Mouse (Mus musculus) MEL-GATA-1-ER (cell line): ENCODE results near the gene Acot1.
"Not testable (repeated sequence)": the region's sequence is repeated elsewhere in the genome, so short reads cannot be mapped to it uniquely, and the experiment has no call there.

Experiments used
- DNase-seq: peaks from one replicate; pipeline ENCODE4 v3.0.0-alpha.2; 2012; ENCODE audit warnings: low read depth; ENCODE audit errors: extremely low read depth

Acot1 gene

DNA sequence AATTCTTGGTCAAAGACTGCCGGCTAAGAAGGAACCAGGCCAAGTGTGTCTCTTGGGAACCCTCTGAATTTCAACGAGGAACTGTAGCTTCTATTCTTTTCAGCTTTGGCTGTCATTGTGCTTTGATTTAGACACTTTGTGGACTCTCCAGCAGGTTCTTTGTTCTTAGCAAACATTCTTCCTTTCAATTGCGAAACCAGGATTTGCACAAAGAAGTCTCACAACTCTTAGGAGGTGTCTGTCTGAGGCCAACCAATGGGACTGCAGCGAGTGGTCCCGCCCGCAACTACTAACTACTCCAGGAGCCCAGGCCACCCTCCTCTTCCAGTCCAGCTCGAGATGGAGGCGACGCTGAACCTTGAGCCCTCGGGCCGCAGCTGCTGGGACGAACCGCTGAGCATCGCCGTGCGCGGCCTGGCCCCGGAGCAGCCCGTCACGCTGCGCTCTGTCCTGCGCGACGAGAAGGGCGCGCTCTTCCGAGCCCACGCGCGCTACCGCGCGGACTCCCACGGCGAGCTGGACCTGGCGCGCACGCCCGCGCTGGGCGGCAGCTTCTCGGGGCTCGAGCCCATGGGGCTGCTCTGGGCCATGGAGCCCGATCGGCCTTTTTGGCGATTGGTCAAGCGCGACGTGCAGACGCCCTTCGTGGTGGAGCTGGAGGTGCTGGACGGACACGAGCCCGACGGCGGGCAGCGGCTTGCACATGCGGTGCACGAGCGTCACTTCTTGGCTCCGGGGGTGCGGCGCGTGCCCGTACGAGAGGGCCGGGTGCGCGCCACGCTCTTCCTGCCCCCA lies at the start of gene Acot1:
Gene Acot1 (plus strand): TSS at position 320 of the 795 bp plus-strand sequence.
- DNase-seq = not testable (repeated sequence)

- DNase-seq = no peak
Observed at GRCm38 (mm10) chr12:83965235-83965634, 44.1 kb upstream of the Acot1 start.

- DNase-seq = no peak
Observed at GRCm38 (mm10) chr12:83972117-83972516, 37.2 kb upstream of the Acot1 start.

- DNase-seq = no peak
Observed at GRCm38 (mm10) chr12:83978862-83979261, 30.4 kb upstream of the Acot1 start.

DNA sequence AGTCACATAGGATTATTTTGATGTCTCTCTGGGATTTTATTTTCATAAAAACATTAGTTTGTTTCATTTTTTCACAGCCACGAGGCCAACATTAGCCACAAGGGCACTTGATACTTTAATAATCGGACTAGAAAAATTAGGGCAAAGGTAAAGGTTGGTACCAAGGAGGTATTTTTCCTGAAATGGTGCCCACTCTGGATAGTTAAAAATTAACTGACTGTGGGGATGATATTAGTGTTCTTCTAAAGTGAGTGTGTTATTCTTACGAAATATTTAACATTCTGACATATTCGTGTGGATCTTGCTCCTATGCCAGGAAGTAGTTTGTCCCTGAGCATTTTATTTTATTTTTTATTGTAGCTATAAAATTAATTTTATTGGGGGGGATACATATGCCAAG lies 27.7 kb upstream of the Acot1 start:
- DNase-seq = no peak

- DNase-seq = no peak
Observed at GRCm38 (mm10) chr12:83984752-83985151, 24.5 kb upstream of the Acot1 start, which contains the start of gene Heatr4. TSS of gene Heatr4 (minus strand) at chr12:83984852.

- no peak for DNase-seq
Observed at GRCm38 (mm10) chr12:83987242-83987582, 22.1 kb upstream of the Acot1 start.

DNA sequence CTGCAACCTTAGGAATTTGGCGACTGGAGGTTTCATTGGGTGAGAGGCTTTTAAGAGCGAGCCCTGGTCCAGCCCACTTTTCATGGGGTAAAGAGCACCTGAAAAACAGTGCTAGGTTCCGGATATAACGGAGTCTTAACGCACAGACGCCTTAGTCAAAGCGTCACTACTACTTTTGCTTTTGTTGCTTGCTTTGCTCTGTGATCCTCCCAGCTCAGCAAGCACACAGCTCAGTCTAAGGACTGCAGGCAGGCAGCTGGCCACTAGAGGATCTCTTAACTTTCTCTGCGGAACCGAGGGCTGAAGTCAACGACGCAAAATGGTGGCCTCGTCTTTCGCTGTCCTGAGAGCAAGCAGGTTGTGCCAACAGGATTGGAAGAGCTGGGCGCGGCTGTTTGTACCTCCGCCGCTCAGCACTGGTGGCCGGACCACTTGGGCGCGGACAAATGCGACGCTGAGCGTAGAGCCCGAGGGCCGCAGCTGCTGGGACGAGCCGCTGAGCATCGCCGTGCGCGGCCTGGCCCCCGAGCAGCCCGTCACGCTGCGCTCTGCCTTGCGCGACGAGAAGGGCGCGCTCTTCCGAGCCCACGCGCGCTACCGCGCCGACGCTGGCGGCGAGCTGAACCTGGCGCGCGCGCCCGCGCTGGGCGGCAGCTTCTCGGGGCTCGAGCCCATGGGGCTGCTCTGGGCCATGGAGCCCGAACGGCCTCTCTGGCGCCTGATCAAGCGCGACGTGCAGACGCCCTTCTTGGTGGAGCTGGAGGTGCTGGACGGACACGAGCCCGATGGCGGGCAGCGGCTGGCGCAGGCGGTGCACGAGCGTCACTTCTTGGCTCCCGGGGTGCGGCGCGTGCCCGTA lies 21.5 kb upstream of the Acot1 start, which contains the start of gene Acot2:
Gene Acot2 (plus strand): TSS at position 279 of the 859 bp plus-strand sequence.
- peak; percentile 67 for DNase-seq

DNA sequence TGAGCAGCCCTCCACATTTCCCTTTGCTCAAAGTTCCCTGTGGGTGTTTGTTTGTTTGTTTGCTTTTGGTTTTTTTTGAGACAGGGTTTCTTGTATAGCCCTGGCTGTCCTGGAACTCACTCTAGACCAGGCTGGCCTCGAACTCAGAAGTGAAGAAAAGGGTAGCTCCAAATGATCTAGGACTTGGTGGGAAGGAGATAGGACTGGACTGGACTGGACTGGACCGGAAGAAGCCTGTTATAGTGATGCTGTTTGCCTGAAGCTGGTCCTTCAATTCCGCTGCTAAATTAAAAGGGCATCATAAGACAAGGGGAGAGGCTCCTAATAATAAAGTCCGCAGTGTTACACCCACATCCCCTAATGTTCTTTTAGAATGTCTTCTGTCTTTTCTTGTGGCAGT lies 20.8 kb upstream of the Acot1 start:
- no peak for DNase-seq

DNA sequence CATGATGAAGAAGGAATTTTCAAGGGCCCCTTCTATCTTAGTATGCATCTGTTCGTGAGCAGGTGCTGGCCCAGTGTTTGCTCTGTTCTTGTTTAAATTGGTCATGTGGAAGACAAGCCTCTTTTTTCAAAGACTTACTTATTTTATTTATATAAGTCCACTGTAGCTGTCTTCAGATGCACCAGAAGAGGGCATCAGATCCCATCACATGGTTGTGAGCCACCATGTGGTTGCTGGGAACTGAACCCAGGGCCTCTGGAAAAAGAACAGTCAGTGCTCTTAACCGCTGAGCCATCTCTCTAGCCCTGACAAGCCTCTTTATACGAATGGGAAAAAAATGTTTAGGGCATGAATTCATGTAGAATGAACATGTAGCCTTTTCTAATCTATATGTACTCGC lies 19.9 kb upstream of the Acot1 start:
- DNase-seq = no peak

- no peak for DNase-seq
Observed at GRCm38 (mm10) chr12:83997221-83997620, 12.1 kb upstream of the Acot1 start.

DNA sequence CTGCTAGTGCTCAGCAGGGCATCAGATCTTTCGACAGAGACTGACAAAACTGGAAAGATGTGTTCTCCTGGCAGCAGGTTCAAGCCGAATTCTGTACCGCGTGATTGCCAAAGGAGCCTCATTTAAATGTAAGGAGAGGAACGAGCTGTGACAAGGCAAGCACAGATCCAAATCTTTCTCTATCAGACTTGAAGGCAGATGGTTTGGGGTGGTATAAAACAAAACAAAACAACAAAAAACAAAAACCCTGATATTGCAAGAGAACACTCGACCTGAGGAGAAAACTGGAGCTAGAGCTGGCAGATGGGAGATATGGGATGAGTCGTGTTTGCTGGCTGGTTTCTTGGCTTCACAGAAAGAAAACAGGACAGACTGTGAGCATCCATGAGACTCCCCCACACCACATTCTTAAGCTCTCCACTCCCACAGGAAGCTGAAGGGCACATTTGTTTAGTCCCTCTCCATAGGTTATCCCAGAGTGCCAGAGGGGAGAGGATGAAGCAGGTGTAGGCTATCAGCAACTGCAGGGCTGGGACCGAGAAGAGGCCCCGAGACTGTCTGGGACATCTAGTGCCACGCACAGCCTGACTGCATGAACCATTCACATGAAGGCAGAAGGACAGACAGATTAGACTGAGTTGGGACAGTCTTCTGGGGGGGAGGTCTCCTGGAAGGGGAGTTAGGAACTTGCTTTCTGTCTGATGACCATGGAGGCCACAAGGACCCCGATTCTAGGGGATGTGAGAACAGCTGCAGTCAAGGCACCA lies 10.8 kb upstream of the Acot1 start:
- DNase-seq = no peak

GRCm38 (mm10) chr12:83999237-83999636 lies 10.1 kb upstream of the Acot1 start:
- not testable (repeated sequence) for DNase-seq

DNA sequence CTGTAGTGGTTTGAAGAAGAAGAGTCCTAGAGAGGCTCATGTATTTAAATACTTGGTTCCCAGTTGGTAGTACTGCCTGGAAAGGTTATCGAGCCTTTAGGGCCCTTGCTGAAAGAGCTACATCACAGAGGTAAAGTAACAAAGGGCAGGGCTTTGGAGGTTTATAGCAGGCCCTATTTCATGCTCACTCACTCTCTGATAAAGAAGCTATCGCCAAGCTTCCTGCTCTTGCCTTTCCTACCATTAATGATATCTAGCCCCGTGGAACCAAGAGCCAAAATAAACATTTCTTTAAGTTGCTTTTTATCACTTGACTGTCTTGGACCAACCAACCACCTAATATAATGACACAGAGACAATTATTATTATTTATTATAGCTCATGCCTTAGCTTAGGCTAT lies 8.9 kb upstream of the Acot1 start:
- peak; percentile 56 for DNase-seq

DNA sequence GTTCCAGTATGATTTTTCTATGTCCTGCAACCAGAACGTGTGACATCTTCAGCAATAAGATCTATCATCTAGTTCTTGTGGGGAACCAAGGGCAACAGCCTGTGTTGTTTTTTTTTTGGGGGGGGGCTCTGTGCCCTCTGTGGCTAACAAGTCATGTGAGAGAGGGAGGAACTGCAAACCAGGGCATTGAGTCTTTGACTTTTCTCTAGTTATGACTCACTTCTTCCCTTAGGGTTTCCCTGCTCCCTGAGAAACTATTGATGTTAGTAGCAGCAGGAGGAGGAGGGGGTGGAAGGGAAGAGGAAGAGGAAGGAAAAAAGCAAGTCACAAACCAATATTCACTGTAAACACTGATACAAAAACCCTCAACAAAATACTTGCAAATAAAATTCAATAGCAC lies 5.4 kb upstream of the Acot1 start:
- DNase-seq = no peak

DNA sequence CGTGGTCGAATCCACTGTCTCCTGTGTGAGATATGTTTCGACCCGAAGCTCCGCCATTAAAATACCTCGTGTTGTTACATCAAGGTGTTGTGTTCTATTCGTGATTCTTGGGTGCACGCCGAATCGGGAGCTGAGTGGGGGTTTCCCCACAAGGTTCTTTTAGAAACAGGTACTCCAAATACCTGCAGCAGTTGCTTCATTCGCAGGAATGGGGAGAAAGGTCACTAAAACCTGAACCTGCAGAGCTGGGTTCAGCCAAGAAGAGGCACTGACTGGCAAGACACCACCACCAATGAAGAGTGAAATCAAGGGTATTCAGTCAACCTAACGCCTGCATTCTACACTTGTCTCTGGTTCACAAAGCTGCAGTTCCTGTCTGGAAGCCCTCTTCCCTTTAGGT lies 1.0 kb upstream of the Acot1 start:
- no peak for DNase-seq

GRCm38 (mm10) chr12:84008729-84009128 lies 561 bp upstream of the Acot1 start:
- no peak for DNase-seq

DNA sequence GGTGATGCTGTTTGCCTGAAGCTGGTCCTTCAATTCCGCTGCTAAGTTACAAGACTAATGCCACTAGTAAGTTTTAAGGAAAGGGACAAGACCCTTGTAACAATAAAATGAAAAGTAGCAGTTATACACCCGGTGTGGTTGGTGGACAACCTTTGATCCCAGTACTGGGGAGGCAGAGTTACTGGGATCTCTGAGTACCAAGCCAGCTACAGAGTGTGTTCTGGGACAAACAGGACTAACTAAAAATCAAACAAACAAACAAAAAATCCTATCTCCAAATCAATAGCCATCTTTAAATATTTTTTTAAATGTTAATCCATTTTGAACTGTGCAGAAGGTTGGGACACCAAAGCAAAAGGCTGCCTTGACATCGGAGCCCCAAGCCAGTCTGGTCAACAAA lies 911 bp downstream of the Acot1 start:
- no peak for DNase-seq

GRCm38 (mm10) chr12:84011251-84012040 lies 2.2 kb downstream of the Acot1 start:
- no peak for DNase-seq

DNA sequence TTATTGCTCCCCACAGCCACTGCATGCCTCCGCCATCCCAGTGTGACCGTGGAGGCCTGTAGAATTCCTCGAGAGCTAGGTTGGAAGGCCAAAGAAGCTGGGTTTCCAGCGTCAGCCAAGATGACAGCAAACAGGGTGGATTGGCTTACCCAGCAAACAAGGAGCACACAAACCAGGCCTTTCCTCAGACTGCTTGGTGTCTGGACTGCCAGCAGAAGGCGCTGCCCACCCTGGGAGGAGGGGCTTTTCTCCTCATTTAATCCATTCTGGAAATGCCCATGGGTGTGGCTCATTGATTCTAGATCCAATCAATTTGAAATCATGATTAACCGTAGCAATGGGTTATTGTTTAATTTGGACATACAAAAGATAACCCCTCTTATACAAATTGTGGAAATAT lies 3.8 kb downstream of the Acot1 start:
- DNase-seq = no peak

DNA sequence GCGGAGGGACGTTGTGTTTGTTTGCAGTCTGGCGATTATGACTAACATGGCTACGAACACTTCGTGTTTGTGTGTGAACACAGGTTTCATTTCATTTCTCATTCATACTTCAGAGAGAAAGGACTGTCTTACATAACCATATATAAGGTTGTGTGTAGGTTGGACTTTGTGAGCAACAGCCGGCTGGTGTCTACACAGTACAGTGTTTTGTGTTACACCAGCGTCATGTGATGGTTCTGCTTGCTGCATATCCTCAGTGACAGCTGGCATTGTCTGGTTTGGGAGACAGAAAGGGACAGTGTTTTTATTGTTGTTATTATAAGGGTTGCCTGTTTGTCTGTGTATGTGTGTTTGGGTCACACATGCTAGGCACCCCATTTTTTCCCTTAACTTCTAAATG lies 4.4 kb downstream of the Acot1 start:
- no peak for DNase-seq
